Comparison of ENCODE assay signal across 8 mouse cellular contexts in the genomic region with DNA sequence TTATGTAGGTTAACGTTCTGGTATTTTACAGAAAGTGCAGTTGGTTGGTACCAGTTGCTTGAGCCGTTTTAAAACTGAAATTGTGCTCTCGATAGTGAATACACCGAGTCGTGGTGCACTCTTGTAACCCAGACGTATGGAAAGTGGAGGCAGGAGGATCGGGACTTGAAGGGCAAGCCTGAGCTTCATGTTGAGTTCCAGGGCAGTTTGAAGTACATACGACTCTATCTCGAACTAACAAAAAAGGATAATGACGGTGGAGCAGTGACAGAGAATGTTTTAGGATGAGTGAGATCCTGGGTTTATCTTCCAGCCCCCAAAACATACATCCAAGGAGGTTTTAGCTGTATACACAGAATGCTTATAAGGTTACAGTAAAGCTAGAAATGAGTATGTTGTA. TPM values are rescaled to one million over a fixed set of nuclear protein-coding genes. Genes with fewer than 3 reads are reported as not detected.
DNase-seq lines count a peak whose midpoint lies in the region; ATAC-seq and TF ChIP-seq lines count a peak whose summit lies in the region.

No protein-coding gene starts in this region.

- peak overlapping the region; percentile 85 for H3K4me2 ChIP-seq in embryonic facial prominence, embryonic 14.5 days (ENCODE audit: low read depth, low read length)
- H3K4me2 ChIP-seq in limb, embryonic 11.5 days (ENCODE audit: low read depth, severe bottlenecking) = peak overlapping the region; percentile 66

- H3K9ac ChIP-seq in embryonic facial prominence, embryonic 14.5 days (ENCODE audit: low read depth, low read length) = peak overlapping the region; percentile 83
- peak overlapping the region; percentile 27; the same call in 1 of the 2 replicates for H3K9ac ChIP-seq in limb, embryonic 11.5 days (ENCODE audit: low read length)

- no peak overlapping the region for H3K27ac ChIP-seq in embryonic facial prominence, embryonic 14.5 days (replicated peaks; ENCODE audit: low read depth, low read length)
- H3K27ac ChIP-seq in limb, embryonic 11.5 days (replicated peaks; ENCODE audit: low read depth, low read length) = no peak overlapping the region
- H3K27ac ChIP-seq in small intestine, adult 2 months (ENCODE audit: insufficient read depth, low read depth, low read length) = peak overlapping the region; percentile 84

- DNase-seq in embryonic facial prominence, embryonic 14.5 days (ENCODE audit: low spot score) = no peak
- DNase-seq in limb, embryonic 11.5 days (ENCODE audit: low spot score) = no peak
- no peak for DNase-seq in layer of hippocampus, adult 8-10 months (ENCODE audit: low spot score in 2 of 2)
- DNase-seq in lung, postnatal 25 days (ENCODE audit: low spot score) = no peak

- TF ChIP-seq POLR2A in small intestine, adult 2 months (IDR thresholded peaks at IDR 0.05; ENCODE audit: low read depth, low read length) = no peak

- peak overlapping the region; percentile 100 for H3K4me3 ChIP-seq in megakaryocyte, embryonic 14.5 days (replicated peaks)
- H3K4me3 ChIP-seq in embryonic facial prominence, embryonic 14.5 days (ENCODE audit: low read depth, low read length) = peak overlapping the region; percentile 85
- H3K4me3 ChIP-seq in limb, embryonic 11.5 days (ENCODE audit: low read depth, low read length) = peak overlapping the region; percentile 86
- peak overlapping the region; percentile 35; the same call in 1 of the 2 replicates for H3K4me3 ChIP-seq in small intestine, adult 2 months (ENCODE audit: low read depth, low read length)

- peaks cover 2% of the 10 kb centered on the region for H3K27me3 ChIP-seq in megakaryocyte, embryonic 14.5 days (replicated peaks)
- H3K27me3 ChIP-seq in embryonic facial prominence, embryonic 14.5 days (replicated peaks; ENCODE audit: control insufficient read depth, insufficient read depth, low read length) = no peaks in the 10 kb centered on the region
- H3K27me3 ChIP-seq in limb, embryonic 11.5 days (ENCODE audit: control insufficient read depth, insufficient read depth, low read length) = no peaks in the 10 kb centered on the region
- H3K27me3 ChIP-seq in small intestine, adult 2 months (ENCODE audit: control insufficient read depth, insufficient read depth, low read length) = no peaks in the 10 kb centered on the region

- TF ChIP-seq CTCF in small intestine, adult 2 months (IDR thresholded peaks at IDR 0.05; ENCODE audit: extremely low read depth, insufficient read length, insufficient replicate concordance, low read depth, low read length) = no peak

- H3K9me3 ChIP-seq in megakaryocyte, embryonic 14.5 days = no peaks in the 10 kb centered on the region
- H3K9me3 ChIP-seq in embryonic facial prominence, embryonic 14.5 days (ENCODE audit: control insufficient read depth, low read length) = no peaks in the 10 kb centered on the region
- H3K9me3 ChIP-seq in limb, embryonic 11.5 days (ENCODE audit: control insufficient read depth, low read length) = no peaks in the 10 kb centered on the region

- H3K4me1 ChIP-seq in megakaryocyte, embryonic 14.5 days = peaks cover 23% of the 10 kb centered on the region
- H3K4me1 ChIP-seq in embryonic facial prominence, embryonic 14.5 days (ENCODE audit: control insufficient read depth, insufficient read depth, low read length) = peaks cover 9% of the 10 kb centered on the region; the same call in 1 of the 2 replicates
- H3K4me1 ChIP-seq in limb, embryonic 11.5 days (ENCODE audit: control insufficient read depth, insufficient read depth, low read length) = peaks cover 2% of the 10 kb centered on the region; the same call in 1 of the 2 replicates
- peaks cover 5% of the 10 kb centered on the region for H3K4me1 ChIP-seq in small intestine, adult 2 months (ENCODE audit: control insufficient read depth, insufficient read depth, insufficient read length, low read length)

- H3K36me3 ChIP-seq in megakaryocyte, embryonic 14.5 days (replicated peaks; ENCODE audit: low read length) = peaks cover 8% of the 10 kb centered on the region
- H3K36me3 ChIP-seq in embryonic facial prominence, embryonic 14.5 days (ENCODE audit: control insufficient read depth, insufficient read depth, low read length) = no peaks in the 10 kb centered on the region
- H3K36me3 ChIP-seq in limb, embryonic 11.5 days (ENCODE audit: control insufficient read depth, insufficient read depth, low read length) = no peaks in the 10 kb centered on the region
- no peaks in the 10 kb centered on the region for H3K36me3 ChIP-seq in small intestine, adult 2 months (ENCODE audit: control insufficient read depth, insufficient read depth, low read length)

- no peak for ATAC-seq in megakaryocyte, adult 5-6 weeks (ENCODE audit: poor library complexity, severe bottlenecking)
- ATAC-seq in embryonic facial prominence, embryonic 14.5 days (ENCODE audit: low read depth) = no peak
- ATAC-seq in limb, embryonic 11.5 days (ENCODE audit: insufficient number of reproducible peaks, low FRiP score, low TSS enrichment, low read depth) = no peak
- ATAC-seq in inflammation-experienced regulatory T-cells, adult 6 months = no peak

- 13% methylated on average over 10 of the region's 10 CpGs for WGBS in embryonic facial prominence, embryonic 14.5 days
- 20% methylated on average over 10 of the region's 10 CpGs for WGBS in limb, embryonic 11.5 days
- 3% methylated on average over 10 of the region's 10 CpGs for WGBS in small intestine, adult 2 months

RNA-seq across cellular contexts. Expression of a gene that starts 0.9 kb away (rescaled TPM):
- polyA plus RNA-seq in megakaryocyte, embryonic 14.5 days (2012; ENCODE audit: insufficient read depth, low replicate concordance) = 12.5 and 17.8 TPM in 2 replicates
- total RNA-seq in megakaryocyte, adult 5-6 weeks (2015) = 26.5 and 31.4 TPM in 2 replicates
- 49.0 and 58.6 TPM in 2 replicates for total RNA-seq in megakaryocyte, adult 5-6 weeks (2017)
- 38.4 and 39.8 TPM in 2 replicates for polyA plus RNA-seq in embryonic facial prominence, embryonic 14.5 days (2014; fragmentation: Nextera tagmentation; extraction: Ambion mirVana)
- 50.1 and 55.1 TPM in 2 replicates for polyA plus RNA-seq in limb, embryonic 11.5 days (2014; fragmentation: Nextera tagmentation; extraction: Ambion mirVana)
- 8.9 and 25.9 TPM in 2 replicates for polyA plus RNA-seq in small intestine, adult 2 months (2012; rRNA removed)
- 10 to 100 TPM; 41.5 to 49.6 (median 43.1) TPM for total RNA-seq in layer of hippocampus, adult 8-10 months (2022)
- polyA plus RNA-seq in inflammation-experienced regulatory T-cells, adult 6 months (2017; shearing (Covaris generic)) = 10 to 100 TPM; 19.9 to 24.6 (median 23.2) TPM

Comparison
In these comparisons a context has a peak if more than half of its experiments do, and no peak if none do; other contexts are left out.
1. H3K4me3 ChIP-seq: peak in every context shown above with its lines; median percentile 100 in megakaryocyte, embryonic 14.5 days; 86 in limb, embryonic 11.5 days; 85 in embryonic facial prominence, embryonic 14.5 days; 35 in small intestine, adult 2 months.